Comparison of ENCODE assay signal across 28 mouse cellular contexts in the genomic region with DNA sequence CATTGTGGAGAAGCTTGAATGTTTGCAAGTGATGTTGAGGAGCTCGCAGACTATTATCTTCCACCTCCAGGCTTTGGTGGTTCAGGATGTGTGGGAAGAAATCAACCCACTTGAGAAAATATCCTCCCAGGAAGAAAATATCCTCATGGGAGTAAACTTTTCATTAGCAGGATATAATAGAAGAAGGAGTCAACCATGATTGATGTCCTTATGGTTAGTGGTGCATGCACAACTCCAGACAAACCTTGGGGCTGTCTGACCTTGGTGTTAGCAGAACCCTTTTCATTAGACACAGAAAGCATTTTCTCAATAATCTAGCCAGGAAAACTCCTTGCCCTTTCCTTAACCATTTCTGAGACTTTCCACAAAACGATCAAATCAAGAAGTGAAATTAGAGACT.
"Had no signal": no experiment of that assay in that cellular context is flagged by ENCODE, and none has a peak within 500 bp of the region (broad histone marks: within the 10 kb centered on the region; RNA-seq: fewer than 3 reads in every experiment).

No protein-coding gene starts in this region.

- H3K27me3 ChIP-seq: embryonic facial prominence, embryonic 12.5 days; embryonic facial prominence, embryonic 13.5 days; embryonic facial prominence, embryonic 15.5 days; forebrain, embryonic 12.5 days; forebrain, embryonic 13.5 days; forebrain, embryonic 15.5 days had no signal

- H3K4me2 ChIP-seq: embryonic facial prominence, embryonic 12.5 days; embryonic facial prominence, embryonic 13.5 days; embryonic facial prominence, embryonic 15.5 days; forebrain, embryonic 12.5 days; forebrain, embryonic 13.5 days; forebrain, embryonic 15.5 days had no signal

- ATAC-seq: forebrain, embryonic 13.5 days; forebrain, embryonic 14.5 days; forebrain, embryonic 15.5 days; forebrain, embryonic 16.5 days; forebrain, postnatal 0 days had no signal

- H3K36me3 ChIP-seq: embryonic facial prominence, embryonic 10.5 days; embryonic facial prominence, embryonic 12.5 days; embryonic facial prominence, embryonic 13.5 days; embryonic facial prominence, embryonic 15.5 days; forebrain, embryonic 10.5 days; forebrain, embryonic 12.5 days; forebrain, embryonic 15.5 days had no signal

- H3K9ac ChIP-seq: embryonic facial prominence, embryonic 12.5 days; embryonic facial prominence, embryonic 13.5 days; embryonic facial prominence, embryonic 15.5 days; forebrain, embryonic 12.5 days; forebrain, embryonic 13.5 days; forebrain, embryonic 15.5 days; forebrain, postnatal 0 days had no signal

- H3K9me3 ChIP-seq: embryonic facial prominence, embryonic 10.5 days; embryonic facial prominence, embryonic 12.5 days; embryonic facial prominence, embryonic 13.5 days; embryonic facial prominence, embryonic 15.5 days; forebrain, embryonic 10.5 days; forebrain, embryonic 12.5 days; forebrain, embryonic 13.5 days; forebrain, embryonic 15.5 days had no signal

- H3K27ac ChIP-seq: embryonic facial prominence, embryonic 10.5 days; embryonic facial prominence, embryonic 12.5 days; embryonic facial prominence, embryonic 13.5 days; embryonic facial prominence, embryonic 15.5 days; forebrain, embryonic 10.5 days; forebrain, embryonic 12.5 days; forebrain, embryonic 13.5 days; forebrain, embryonic 15.5 days; gastrocnemius, adult 2 months had no signal

- H3K4me1 ChIP-seq: embryonic facial prominence, embryonic 10.5 days; embryonic facial prominence, embryonic 12.5 days; embryonic facial prominence, embryonic 13.5 days; embryonic facial prominence, embryonic 15.5 days; forebrain, embryonic 12.5 days; forebrain, embryonic 13.5 days; forebrain, embryonic 15.5 days had no signal

- DNase-seq: cerebellum, adult 18-20 months; cerebellum, adult 2 months; cerebellum, adult 8-10 months; cerebellum, adult 9-10 months; cerebellum, adult 9-11 months; cerebellum, postnatal 10 days; cerebellum, postnatal 14 days; cerebellum, postnatal 25 days; cerebellum, postnatal 36 days; embryo, embryonic 11 days; forebrain, postnatal 0 days; gastrocnemius, adult 2 months; gastrocnemius, postnatal 10 days; gastrocnemius, postnatal 14 days; gastrocnemius, postnatal 25 days; gastrocnemius, postnatal 36 days; heart, adult 11 months had no signal

- H3K4me3 ChIP-seq: embryonic facial prominence, embryonic 10.5 days; embryonic facial prominence, embryonic 12.5 days; embryonic facial prominence, embryonic 13.5 days; embryonic facial prominence, embryonic 15.5 days; erythroblast, embryonic 14.5 days; forebrain, embryonic 10.5 days; forebrain, embryonic 12.5 days; forebrain, embryonic 13.5 days; forebrain, embryonic 15.5 days; gastrocnemius, adult 2 months had no signal
